Mouse (Mus musculus) heart, postnatal 36 days (tissue): Measurements from ENCODE around the gene Atrip. TPM values are rescaled to one million over a fixed set of nuclear protein-coding genes. Genes with fewer than 3 reads are reported as not detected.

Experiments used
- DNase-seq, 2 experiments: peaks; one replicate each; pipeline ENCODE4 v3.0.0; 2021 to 2022
- intact Hi-C: fragments of 180-260 bp; cut with DNase I; formaldehyde crosslinking; loops from one replicate; pipeline ENCODE4 v1.15.1; 2025
- total RNA-seq, 2 experiments: library from RNA; stranded (reverse); gene quantifications; 2 replicates each; pipeline ENCODE4 v1.2.3; 2021

The Atrip gene
- 1 to 10 TPM; 8.0 to 8.2 TPM for total RNA-seq

DNA sequence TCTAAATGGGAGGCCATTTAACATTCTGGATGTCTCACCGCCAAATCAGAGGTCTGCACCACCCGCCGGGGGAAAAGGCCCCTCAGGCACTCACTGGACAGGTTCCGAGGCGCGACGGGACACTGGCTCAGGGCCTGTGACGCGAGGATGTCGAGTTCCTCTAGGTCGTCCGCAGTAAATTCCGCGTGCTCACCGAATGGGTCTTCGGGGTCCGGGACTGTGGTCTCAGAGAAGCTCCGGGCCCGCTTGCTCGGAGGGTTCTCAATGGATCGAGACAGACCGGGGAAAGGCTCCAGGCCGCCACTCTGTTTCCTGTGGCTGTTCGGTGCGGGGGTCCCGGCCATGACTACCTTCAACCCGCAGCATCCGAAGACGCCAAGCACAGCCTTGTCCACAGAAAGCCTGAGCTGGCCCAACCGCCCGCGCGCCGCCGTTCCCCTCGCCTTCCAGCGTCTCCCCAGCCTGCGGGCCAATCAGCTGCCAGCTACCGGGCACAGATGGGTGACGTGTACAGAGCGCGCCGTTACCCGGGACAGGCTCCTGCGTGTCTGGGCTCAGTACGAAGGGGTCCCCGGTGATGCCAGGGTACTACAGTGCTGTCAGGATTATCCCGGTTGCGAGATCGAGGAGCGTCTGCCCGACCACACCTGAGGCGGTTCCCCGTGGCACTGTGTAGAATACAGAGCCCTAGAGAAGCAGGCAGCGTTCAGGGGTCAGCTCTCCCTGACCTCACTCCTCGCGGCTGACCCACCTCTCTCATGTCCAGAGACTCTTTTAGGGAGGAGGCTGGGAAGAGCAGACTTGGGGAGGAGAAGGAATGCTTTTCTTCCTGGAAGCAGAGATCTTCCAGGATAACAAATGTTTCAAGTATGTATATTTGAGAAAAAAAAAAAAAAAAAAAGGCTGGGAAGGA is at the start of gene Atrip:
TSS of gene Atrip (minus strand) at position 464 of the 913 bp plus-strand sequence.
- DNase-seq: peak; percentile 89 to 91
- intact Hi-C loops: no loop called here

DNA sequence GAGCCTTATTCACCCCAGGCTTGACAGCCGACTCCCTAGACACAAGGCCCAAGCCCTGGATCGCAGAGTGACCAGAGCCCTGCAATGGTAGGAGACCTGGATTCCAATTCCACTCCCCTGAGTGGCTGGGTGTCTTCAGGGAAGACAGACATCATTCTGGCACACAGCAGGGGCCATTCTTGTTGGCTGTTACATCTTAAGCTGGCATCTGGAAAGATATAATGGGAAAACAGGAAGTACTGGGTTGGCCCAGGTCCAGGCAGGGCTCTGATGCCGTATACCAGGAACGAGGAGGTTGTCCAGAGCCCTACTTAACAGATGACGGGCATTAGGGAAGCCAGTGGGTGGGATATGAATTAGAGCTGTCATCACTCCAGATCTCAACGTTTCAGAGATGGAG is 49.3 kb upstream of the Atrip start:
- intact Hi-C loops: no loop called here
- DNase-seq: no peak

DNA sequence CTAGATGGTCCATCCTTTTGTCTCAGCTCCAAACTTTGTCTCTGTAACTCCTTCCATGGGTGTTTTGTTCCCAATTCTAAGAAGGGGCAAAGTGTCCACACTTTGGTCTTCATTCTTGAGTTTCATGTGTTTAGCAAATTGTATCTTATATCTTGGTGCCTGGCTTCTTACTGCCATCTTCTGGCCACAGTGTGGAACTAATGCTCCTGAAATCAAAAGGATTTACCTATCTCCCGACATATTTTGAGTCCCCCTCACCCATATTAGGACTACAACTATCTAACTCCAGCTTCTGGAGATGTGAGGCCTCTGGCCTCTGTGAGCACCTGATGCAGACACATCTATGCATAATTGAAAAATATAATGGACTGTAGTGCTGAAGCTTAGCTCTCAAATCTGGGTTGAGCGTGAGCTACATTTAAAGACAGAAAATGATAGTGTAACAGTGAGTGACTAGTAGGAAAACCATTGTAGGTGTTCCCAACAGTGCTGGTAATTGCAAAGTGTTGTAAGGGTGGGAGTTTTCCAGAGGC is 48.7 kb upstream of the Atrip start:
- intact Hi-C loops: loop anchor here (1.0 kb wide), 2 partner anchors 34 to 123 kb away; no protein-coding TSS in a partner anchor
- DNase-seq: peak in 1 of 2 experiments; percentile 43

DNA sequence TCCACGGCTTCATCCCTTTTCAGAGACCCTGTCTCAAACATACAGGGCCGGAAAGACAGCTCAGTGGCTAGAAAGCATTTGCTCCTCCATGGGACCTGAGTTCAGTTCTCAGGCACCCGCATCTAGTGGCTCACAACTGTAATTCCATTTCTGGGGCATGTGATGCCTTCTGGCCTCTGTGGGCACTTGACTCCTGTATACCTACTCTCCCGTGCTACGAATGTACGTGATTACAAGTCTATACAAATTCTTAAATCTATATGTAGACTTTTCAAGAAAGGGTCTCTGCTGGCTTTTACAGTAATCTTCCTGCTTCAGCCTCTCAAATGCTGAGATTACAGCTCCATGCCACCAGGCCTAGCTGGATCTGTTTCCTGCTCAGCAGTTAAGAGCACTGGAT is 47.0 kb upstream of the Atrip start:
- DNase-seq: no peak
- intact Hi-C loops: no loop called here

DNA sequence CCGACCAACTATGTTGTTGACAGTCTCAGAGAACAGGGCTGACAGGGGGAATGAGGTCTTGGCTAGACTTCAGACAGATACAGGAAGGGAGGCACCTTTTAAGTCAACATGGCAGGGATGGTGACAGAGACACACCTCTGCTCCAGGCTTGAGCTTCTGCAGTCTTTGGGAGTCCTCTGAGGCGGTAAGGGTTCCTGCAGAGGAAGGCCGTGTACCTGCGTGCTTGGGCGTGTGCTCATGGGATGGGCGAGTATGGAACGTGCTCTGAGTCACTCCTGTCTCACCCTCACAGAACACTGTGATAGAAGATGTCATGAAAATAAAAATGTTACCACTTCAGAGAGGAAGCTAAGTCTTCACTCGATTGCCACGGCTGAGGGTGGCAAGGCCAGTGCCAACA is 45.6 kb upstream of the Atrip start:
- DNase-seq: no peak
- intact Hi-C loops: no loop called here

DNA sequence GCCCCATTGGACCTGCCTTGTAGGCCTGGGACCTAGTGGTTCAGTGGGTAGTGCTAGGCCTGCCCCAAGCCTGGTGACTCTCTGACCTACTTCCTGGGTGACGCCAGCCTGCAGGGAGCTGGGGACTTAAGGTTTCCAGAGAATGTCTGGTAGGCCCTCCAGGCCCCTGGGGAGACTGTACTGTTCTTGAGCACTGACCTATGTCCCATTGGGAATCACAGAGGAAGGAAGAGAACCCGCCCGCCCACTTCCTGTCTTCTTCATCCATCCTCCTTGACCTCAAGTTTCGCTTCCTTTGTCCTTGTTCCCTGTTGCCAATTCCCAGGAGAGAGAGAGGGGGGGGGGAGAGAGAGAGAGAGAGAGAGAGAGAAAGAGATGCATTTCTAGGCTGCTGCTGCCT is 44.2 kb upstream of the Atrip start:
- no peak for DNase-seq
- intact Hi-C loops: no loop called here

DNA sequence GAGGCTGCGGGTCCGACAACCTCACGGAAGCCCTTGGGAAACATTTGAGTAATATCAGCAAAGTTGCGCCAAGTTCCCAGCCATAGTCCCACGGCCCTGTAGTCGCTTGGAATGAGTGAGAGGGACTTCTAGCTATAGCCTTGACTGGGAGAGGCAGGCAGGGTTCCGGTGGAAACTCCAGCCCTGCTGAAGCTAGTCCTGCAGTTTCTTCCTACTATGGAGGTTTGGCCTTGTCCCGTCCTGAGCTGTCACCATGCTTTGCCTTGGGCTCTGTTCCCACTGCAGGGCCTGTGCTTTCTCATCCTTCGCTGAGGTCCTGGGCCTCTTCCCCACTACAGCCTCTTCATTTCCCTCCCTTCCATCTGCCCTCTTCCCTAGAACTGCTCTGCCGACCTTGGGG is 42.3 kb upstream of the Atrip start:
- intact Hi-C loops: no loop called here
- no peak for DNase-seq

DNA sequence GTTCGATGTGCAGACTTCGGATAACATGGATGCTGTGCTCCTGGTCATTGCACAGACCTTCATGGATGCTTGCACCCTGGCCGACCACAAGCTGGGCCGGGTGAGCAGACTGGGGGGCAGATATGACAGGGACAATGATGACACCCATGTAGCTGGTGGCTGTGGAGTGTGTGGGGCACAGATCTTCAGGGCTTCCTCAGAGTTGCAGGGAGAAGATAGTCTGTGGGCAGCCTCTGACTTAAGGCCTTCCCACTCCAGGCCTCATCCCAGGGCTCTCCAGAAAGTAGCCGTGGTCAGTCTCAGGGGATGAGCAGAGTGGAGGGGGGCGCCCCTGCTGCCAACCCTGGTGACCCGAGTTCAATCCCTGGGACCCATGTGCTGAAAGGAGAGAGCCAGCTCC is 40.9 kb upstream of the Atrip start:
- no peak for DNase-seq
- intact Hi-C loops: no loop called here

DNA sequence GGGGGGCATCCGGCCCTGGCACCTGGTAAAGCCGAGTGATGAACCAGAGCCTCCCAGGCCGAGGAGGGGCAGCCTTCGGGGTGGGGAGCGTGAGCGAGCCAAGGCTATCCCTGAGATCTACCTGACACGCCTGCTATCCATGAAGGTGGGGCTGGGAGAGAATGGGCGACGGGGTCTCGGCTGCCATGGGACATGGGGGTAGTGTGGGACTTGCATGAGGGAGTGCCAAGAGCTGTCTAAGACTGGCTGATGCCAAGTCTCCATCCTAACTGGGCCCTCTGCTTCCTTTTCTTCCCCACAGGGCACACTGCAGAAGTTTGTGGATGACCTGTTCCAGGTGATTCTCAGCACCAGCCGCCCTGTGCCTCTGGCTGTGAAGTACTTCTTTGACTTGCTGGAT is 40.4 kb upstream of the Atrip start:
- no peak for DNase-seq
- intact Hi-C loops: no loop called here

DNA sequence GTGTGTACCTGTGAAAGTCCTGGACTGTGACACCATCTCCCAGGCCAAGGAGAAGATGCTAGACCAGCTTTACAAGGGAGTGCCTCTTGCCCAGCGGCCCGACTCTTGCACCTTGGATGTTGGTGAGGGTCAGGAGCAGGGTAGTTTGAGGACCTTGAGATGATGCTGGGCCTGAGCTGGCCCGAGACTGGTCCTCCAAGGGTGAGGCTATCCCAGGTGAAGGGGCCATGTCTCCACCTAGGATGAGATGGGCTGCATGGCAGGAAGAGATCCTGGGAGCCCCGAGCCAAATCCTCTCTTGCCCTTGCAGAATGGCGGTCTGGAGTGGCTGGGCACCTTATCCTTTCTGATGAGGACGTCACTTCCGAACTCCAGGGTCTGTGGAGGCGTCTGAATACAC is 39.4 kb upstream of the Atrip start:
- DNase-seq: no peak
- intact Hi-C loops: no loop called here

DNA sequence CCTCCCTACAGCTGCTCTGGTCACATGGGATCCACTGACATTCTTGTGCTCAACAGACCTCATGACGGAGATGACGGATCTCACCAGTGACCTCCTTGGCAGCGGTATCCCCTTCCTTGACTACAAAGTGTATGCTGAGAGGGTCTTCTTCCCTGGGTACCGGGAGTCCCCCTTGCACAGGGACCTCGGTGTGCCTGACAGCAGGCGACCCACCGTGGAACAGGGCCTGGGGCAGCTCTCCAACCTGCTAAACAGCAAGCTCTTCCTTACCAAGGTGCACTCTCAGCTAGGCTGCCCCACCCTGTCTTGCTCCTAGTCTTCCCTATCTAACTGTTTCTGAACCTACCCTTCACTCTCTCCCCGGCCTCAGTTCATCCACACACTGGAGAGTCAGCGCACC is 37.7 kb upstream of the Atrip start:
- no peak for DNase-seq
- intact Hi-C loops: no loop called here

DNA sequence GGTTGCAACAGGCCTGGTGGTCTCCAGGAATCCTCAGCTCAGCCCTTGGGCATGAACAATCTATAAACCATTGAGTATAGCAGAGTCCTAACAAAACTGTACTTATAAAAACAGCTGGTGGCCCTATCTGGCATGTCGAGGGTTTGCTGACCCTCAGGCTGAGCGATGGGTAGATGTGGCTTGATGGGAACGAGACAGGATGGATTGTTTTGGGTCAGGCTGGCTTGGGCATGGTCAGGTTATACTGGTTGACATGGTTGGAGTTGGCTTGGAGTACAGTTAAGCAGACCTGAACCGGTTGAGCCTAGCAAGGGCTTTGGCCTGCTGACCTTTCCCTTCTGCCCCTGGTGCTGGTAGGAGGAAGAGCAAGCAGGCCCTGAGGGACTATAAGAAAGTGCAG is 37.2 kb upstream of the Atrip start:
- DNase-seq: no peak
- intact Hi-C loops: no loop called here

DNA sequence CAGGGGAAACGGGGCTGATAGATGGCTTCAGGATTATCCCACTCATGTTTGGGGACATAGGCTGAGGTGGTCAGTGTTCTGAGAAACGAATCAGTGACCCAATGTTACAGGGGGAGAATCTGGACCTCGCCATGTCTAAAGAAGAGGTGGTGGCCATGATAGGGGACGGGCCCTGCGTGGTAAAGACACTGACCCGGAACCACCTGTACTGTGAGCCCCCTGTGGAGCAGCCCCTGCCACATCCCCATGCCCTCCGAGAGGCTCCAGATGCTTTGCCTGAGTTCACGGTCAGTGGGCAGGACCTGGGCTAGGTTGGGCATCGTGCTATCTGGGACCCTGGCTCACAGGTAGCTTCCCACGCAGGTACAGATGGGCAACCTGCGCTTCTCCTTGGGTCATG is 36.3 kb upstream of the Atrip start:
- intact Hi-C loops: no loop called here
- no peak for DNase-seq

DNA sequence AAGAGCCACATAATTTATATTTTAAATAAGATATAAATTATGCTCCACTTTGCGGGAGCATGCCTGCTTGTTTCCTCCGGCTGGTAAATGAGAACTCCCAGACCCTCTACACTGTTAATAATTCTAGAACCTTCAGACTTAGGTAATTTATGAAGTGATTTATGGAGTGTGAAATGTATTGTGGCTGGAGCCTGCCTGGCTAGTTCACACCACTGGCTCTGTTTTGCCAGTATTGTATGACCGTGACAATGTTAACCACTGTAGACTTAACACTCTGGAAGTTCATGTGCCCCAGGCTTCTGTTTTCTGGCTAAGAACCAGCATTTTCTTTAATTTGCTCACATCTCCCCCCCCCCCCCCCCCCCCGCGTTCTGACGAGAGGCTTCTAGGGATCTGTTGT is 33.4 kb upstream of the Atrip start:
- intact Hi-C loops: no loop called here
- DNase-seq: no peak

DNA sequence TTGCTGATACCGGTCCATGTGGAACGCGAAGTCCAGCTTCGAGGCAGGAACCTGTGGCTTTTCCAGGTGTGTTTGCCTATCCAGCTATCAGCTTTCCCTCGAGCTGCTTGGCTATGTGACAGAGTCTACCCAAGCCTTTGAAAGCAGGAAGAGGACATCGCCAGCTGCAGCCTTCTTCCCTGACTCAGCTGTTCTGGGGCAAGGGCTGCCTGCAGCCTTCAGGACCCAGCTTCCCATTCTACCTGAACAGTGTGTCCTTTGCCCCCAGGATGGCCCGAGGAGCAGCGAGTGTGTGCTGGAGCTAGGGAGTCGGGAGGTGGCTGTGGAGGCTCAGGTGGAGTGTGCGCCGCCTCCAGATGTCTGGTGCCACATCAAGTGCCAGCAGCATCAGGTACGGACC is 31.7 kb upstream of the Atrip start:
- intact Hi-C loops: no loop called here
- no peak for DNase-seq

DNA sequence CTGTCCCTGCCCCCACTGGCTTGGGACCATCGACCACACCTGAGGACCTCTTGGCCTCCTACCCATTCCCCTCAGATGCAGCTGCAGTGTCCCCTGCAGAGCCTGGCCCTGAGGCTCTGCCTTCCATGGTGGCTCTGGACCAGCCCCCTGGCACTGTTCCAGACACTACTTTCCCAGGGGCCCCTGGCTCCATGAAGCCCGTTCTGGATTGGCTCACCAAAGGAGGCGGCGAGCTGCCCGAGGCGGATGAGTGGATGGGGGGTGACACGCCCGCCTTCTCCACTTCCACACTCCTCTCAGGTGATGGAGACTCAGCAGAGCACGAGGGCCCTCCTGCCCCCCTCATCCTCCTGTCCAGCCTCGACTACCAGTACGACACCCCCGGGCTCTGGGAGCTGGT is 31.1 kb upstream of the Atrip start:
- intact Hi-C loops: no loop called here
- no peak for DNase-seq

DNA sequence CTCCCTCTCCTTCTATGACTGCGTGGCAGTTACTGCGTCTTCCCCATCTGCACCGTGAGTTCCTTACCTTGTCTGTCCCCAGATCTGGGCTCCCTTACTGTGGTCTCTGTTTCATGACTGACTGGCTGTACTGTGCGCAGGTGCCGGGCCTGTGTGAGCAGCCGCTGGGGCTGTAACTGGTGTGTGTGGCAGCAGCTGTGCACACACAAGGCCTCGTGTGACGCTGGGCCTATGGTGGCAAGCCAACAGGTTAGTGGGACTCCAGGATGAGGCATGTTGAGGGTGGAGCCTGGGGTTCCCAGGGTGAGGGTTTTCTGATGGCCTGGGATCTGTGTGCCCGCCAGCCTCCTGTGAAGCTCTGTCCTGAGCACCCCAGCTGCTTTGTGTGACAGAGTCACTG is 30.2 kb upstream of the Atrip start:
- no peak for DNase-seq
- intact Hi-C loops: no loop called here

DNA sequence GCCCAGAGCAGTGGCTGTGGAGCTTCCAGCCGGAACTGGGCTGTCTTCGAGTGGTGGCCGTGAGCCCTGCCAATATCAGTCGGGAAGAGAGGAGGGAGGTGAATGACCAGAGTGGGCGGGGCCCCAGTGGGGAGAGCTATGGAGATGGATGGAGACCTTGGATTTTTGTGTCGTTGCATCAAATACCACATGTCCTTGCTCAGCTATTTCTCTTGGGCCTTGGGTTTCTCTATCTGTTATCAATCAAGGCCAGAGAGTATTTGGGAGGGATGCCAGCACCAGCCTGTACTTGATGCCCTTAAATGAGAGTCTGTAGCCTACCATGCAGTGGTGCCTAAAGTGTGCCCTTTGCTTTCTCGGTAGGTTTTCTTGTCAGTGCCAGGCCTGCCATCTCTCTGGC is 29.3 kb upstream of the Atrip start:
- intact Hi-C loops: no loop called here
- DNase-seq: no peak

DNA sequence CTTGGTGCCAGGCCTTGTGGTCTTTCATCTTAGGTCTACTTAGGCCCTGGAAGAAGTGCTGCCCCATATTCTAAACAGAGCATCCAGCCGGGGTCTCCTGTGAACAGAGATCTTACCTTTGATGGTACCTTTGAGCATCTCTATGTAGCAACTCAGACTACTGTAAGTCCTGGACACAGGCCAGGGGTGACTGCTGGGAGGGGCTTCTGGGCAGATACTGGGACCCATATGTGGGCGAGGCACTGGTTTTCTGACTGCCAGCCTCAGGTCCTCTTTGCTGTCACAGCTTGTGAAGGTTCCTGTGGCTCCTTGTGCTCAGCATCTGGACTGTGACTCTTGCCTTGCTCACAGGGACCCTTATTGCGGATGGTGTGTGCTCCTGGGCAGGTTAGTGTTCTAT is 28.6 kb upstream of the Atrip start:
- no peak for DNase-seq
- intact Hi-C loops: no loop called here

DNA sequence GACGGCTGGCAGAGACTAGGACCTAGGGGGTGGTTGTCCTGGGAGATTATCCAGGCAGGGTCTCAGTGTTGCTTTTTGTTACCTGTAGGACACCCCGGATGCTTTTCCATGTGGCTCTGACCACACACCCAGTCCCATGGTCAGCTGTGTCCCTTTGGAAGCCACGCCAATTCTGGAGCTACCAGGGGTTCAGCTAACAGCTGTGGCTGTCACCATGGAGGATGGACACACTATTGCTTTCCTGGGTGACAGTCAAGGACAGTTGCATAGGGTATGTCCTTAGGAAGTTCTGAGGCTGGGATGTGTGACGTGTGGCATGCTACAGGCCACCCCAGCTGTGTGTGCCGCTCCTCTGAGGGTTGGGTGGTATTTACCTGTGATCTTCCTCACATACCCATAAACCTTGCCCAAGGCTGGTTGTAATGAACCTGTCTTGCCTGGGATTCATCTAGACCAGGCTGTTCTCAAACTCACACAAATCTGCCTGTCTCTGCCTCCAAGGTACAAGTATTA is 28.1 kb upstream of the Atrip start:
- intact Hi-C loops: no loop called here
- no peak for DNase-seq

DNA sequence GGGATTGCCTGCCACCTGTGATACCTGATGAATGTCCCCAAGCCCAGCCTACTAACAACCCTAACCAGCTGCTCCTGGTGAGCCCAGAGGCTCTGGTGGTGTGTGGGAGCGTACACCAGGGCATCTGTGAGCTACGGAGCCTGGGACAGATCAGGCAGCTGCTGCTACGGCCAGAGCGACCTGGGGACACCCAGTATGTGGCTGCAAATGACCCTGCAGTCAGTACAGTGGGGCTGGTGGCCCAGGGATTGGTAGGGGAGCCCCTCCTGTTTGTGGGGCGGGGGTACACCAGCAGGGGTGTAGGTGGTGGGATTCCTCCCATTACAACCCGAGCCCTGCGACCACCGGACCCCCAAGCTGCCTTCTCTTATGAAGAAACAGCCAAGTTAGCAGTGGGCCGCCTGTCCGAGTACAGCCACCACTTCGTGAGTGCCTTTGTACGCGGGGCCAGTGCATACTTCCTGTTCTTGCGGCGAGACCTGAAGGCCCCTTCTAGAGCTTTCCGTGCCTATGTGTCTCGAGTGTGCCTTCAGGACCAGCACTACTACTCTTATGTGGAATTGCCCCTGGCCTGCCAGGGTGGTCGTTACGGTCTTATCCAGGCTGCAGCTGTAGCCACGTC is 26.5 kb upstream of the Atrip start:
- intact Hi-C loops: no loop called here
- DNase-seq: no peak

DNA sequence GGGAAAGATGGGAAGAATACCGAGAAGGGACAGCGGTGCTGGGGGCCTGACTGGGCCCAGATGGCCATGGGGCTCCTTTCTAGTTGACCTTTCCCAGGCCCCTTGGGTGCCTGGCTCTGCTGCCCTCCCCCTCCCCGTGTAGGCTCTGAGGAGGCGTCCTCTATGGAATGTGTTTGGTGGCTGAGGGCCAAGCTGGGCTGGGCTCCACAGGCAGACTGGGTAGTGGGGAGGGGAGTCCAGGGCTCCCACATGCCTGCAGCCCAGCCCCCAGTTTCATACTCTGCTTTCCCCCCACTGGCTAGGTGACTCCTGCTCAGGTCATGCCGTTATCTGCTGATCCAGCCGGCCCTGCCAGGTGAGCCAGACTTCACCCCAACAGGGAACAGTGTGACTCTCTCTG is 25.0 kb upstream of the Atrip start:
- peak in 1 of 2 experiments; percentile 59 for DNase-seq
- intact Hi-C loops: no loop called here
